Mouse (Mus musculus): ENCODE results near the gene Fbxw20. TPM values are rescaled to one million over a fixed set of nuclear protein-coding genes. Genes with fewer than 3 reads are reported as not detected.

Fbxw20 gene
- polyA plus RNA-seq, 1 experiment from 2014 or later, result not detected

- DNase-seq (ENCODE audit: low spot score), result no peak
- Histone ChIP-seq H3K9me3 (ENCODE audit: control insufficient read depth, low read length) (no peaks in the 10 kb centered on the region), H3K27me3 (ENCODE audit: control insufficient read depth, insufficient read depth, low read length) (no peaks in the 10 kb centered on the region), H3K27ac (replicated peaks) (no peak overlapping the region), H3K9ac (ENCODE audit: low read length) (no peak overlapping the region), H3K4me1 (replicated peaks; ENCODE audit: control insufficient read depth, insufficient read depth) (no peaks in the 10 kb centered on the region), H3K4me2 (replicated peaks; ENCODE audit: low read depth) (no peak overlapping the region), H3K4me3 (ENCODE audit: low read depth, low read length) (no peak overlapping the region), H3K36me3 (ENCODE audit: control insufficient read depth, insufficient read depth, low read length) (no peaks in the 10 kb centered on the region)
- ATAC-seq (ENCODE audit: low FRiP score, low TSS enrichment), result no peak
- no peak for TF ChIP-seq CTCF (IDR thresholded peaks at IDR 0.05; ENCODE audit: low read depth)
- 88% methylated on average over 1 of the region's 1 CpGs for WGBS
These were observed 57.3 kb downstream of the Fbxw20 start for GRCm38 (mm10) chr9:109177208-109177607.

- DNase-seq (ENCODE audit: low spot score), result no peak
- 88% methylated on average over 1 of the region's 1 CpGs for WGBS
- H3K4me1 ChIP-seq (replicated peaks; ENCODE audit: control insufficient read depth, insufficient read depth), result no peaks in the 10 kb centered on the region
- no peak for TF ChIP-seq EP300 (optimal IDR thresholded peaks at IDR 0.05)
- TF ChIP-seq CTCF (IDR thresholded peaks at IDR 0.05; ENCODE audit: low read depth), result no peak
- H3K27me3 ChIP-seq (ENCODE audit: control insufficient read depth, insufficient read depth, low read length), result no peaks in the 10 kb centered on the region
- no peak overlapping the region for H3K4me3 ChIP-seq (ENCODE audit: low read depth, low read length)
- H3K27ac ChIP-seq (replicated peaks), result no peak overlapping the region
- no peak overlapping the region for H3K9ac ChIP-seq (ENCODE audit: low read length)
- H3K36me3 ChIP-seq (ENCODE audit: control insufficient read depth, insufficient read depth, low read length), result no peaks in the 10 kb centered on the region
- H3K4me2 ChIP-seq (replicated peaks; ENCODE audit: low read depth), result no peak overlapping the region
- no peaks in the 10 kb centered on the region for H3K9me3 ChIP-seq (ENCODE audit: control insufficient read depth, low read length)
- no peak for ATAC-seq (ENCODE audit: low FRiP score, low TSS enrichment)
These were observed 58.3 kb downstream of the Fbxw20 start for GRCm38 (mm10) chr9:109176301-109176700.

Other genes with a start within 250 kb of the Fbxw20 start
- gene Ucn2, start 248.7 kb downstream of the Fbxw20 start, polyA plus RNA-seq (2015; fragmentation: Nextera tagmentation; extraction: Ambion mirVana), result not detected in 2 replicates
- gene Pfkfb4, start 243.0 kb downstream of the Fbxw20 start, polyA plus RNA-seq (2015; fragmentation: Nextera tagmentation; extraction: Ambion mirVana), result 10.3 and 12.1 TPM in 2 replicates
- gene Shisa5, start 196.2 kb downstream of the Fbxw20 start, polyA plus RNA-seq (2015; fragmentation: Nextera tagmentation; extraction: Ambion mirVana), result 168 and 181 TPM in 2 replicates
- gene Trex1, start 175.0 kb downstream of the Fbxw20 start, polyA plus RNA-seq (2015; fragmentation: Nextera tagmentation; extraction: Ambion mirVana), result 13.3 and 15.8 TPM in 2 replicates
- 10.8 and 11.3 TPM in 2 replicates for gene Atrip, start 160.6 kb downstream of the Fbxw20 start, polyA plus RNA-seq (2015; fragmentation: Nextera tagmentation; extraction: Ambion mirVana)
- 8.9 and 9.9 TPM in 2 replicates for gene Ccdc51, start 152.3 kb downstream of the Fbxw20 start, polyA plus RNA-seq (2015; fragmentation: Nextera tagmentation; extraction: Ambion mirVana)
- 416 and 424 TPM in 2 replicates for gene Tma7, start 152.2 kb downstream of the Fbxw20 start, polyA plus RNA-seq (2015; fragmentation: Nextera tagmentation; extraction: Ambion mirVana)
- gene Plxnb1, start 139.4 kb downstream of the Fbxw20 start, polyA plus RNA-seq (2015; fragmentation: Nextera tagmentation; extraction: Ambion mirVana), result 3.0 and 3.7 TPM in 2 replicates
- gene Fbxw21, start 72.7 kb downstream of the Fbxw20 start, polyA plus RNA-seq (2015; fragmentation: Nextera tagmentation; extraction: Ambion mirVana), result not detected in 2 replicates
- not detected in 2 replicates for gene Fbxw13, start 38.8 kb downstream of the Fbxw20 start, polyA plus RNA-seq (2015; fragmentation: Nextera tagmentation; extraction: Ambion mirVana)
- gene Fbxw14, start 52.9 kb upstream of the Fbxw20 start, polyA plus RNA-seq (2015; fragmentation: Nextera tagmentation; extraction: Ambion mirVana), result 0.10 TPM in 1 of 2 replicates, not detected in the other
- gene Fbxw28, start 104.9 kb upstream of the Fbxw20 start, polyA plus RNA-seq (2015; fragmentation: Nextera tagmentation; extraction: Ambion mirVana), result not detected in 2 replicates
- gene Fbxw22, start 169.5 kb upstream of the Fbxw20 start, polyA plus RNA-seq (2015; fragmentation: Nextera tagmentation; extraction: Ambion mirVana), result not detected in 2 replicates
- not detected in 2 replicates for gene Fbxw16, start 214.4 kb upstream of the Fbxw20 start, polyA plus RNA-seq (2015; fragmentation: Nextera tagmentation; extraction: Ambion mirVana)